Mouse (Mus musculus): ENCODE data around the gene Coasy. TPM values are rescaled to one million over a fixed set of nuclear protein-coding genes. Genes with fewer than 3 reads are reported as not detected.
"Not testable (repeated sequence)": the region's sequence is repeated elsewhere in the genome, so short reads cannot be mapped to it uniquely, and the experiment has no call there.

The Coasy gene
- total RNA-seq, 2 experiments from 2014 or later = 1.7 to 3.8 TPM

GRCm38 (mm10) chr11:101124494-101124893, 42.1 kb downstream of the Coasy start:
- ATAC-seq (replicated peaks; ENCODE audit: low FRiP score, poor library complexity, severe bottlenecking) = not testable (repeated sequence)

GRCm38 (mm10) chr11:101125008-101125407, 42.6 kb downstream of the Coasy start:
- ATAC-seq (replicated peaks; ENCODE audit: low FRiP score, poor library complexity, severe bottlenecking) = not testable (repeated sequence)

DNA sequence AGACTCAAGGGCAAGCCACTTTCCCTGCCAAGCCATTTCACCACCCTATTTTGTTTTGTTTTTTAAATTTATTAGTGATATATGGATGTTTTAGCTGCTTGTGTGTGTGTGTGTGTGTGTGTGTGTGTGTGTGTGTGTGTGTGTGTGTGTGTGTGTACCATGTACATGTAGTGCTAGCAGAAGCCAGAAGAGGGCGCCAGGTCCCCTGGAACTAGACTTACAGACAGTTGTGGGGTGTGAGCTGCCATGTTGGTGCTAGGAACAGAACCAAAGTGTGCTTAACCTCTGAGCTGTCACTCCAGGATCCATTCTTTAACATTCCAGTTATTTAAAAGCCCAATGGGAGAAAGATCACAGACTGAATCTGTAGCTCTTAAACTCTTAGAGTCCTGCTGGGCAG, 44.7 kb downstream of the Coasy start:
- ATAC-seq (replicated peaks; ENCODE audit: low FRiP score, poor library complexity, severe bottlenecking) = no peak

DNA sequence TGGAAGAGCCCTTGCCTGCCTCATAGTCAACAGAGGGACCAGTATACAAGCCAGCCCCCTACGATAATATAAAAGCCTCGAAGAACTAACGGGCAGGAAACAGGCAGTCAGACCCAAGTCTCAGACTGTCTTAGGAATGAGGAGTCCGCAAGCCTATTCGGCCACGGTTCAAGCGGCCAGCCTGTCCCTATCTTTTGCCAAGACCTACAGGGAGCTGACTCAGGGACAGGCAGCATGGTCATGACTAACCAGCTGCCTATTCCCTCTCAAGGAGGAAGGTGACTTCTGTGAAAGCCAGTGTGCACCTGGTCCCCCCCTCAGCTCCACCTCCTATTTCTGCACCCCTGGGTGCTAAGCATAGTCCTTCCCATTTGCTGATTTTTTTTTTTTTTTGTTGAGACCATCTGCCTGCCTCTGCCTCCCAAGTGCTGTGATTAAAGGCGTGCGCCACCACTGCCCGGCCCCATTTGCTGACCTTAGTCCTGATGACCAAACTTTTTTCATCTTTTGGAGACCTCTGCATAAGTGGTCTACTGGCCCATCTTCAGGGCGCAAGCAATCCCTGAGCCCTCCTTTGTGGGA, 46.7 kb downstream of the Coasy start:
- ATAC-seq (replicated peaks; ENCODE audit: low FRiP score, poor library complexity, severe bottlenecking) = no peak

GRCm38 (mm10) chr11:101130056-101130756, 47.8 kb downstream of the Coasy start:
- no peak for ATAC-seq (replicated peaks; ENCODE audit: low FRiP score, poor library complexity, severe bottlenecking)

GRCm38 (mm10) chr11:101131187-101131586, 48.8 kb downstream of the Coasy start:
- ATAC-seq (replicated peaks; ENCODE audit: low FRiP score, poor library complexity, severe bottlenecking) = no peak

DNA sequence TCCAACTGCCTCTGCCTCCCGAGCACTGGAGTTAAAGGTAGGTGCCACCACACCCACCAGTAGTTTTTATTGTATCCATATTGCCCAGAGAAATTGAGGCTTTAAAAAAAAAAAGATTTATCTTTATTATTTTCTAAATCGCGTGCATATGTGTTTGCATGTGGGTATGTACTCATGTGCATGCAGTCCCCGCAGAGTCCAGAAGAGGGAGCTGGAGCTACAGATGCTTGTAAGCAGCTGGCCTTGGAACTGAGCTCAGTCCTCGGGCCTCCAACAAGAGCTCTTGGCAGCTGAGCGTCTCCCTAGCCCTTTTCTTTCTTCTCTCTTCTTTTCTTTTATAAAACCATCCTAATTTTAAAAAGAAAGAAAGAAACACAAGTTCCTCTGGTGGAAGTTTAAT, 49.3 kb downstream of the Coasy start:
- 0 out of 2 replicates have a peak, but pooled peaks have one; percentile 53 for ATAC-seq (replicated peaks; ENCODE audit: low FRiP score, poor library complexity, severe bottlenecking)

GRCm38 (mm10) chr11:101133037-101133436, 50.7 kb downstream of the Coasy start:
- ATAC-seq (replicated peaks; ENCODE audit: low FRiP score, poor library complexity, severe bottlenecking) = no peak

DNA sequence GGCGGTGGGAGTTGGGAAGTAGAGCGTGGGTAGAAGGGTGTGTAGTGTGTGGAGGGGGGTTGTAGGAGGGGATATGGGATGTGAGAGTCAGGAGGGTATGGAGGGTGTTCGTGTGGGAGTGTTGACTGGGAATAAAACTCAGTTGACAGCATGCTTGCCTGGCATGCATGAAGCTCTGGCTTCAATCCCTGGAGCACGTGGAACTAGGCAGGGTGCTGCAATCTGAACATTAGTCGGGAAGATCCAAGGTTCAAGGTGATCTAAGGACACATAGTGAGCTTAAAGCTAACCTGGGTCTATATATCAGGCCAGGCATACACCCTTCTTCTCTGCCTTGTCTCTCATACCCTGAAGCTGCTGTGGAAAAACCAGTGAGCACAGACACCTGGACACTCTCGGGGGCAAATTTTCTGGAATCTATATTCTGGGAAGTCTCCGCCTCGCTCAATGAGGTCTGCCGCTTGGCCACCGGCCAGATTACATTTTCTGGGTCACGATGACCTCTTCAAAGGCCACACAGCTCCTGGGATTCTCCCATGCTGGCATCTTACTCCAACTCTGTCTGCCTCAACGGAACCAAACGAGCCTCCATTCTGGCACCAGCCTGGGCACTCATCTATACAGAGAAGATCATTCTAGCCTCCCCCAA, 52.0 kb downstream of the Coasy start:
- ATAC-seq (replicated peaks; ENCODE audit: low FRiP score, poor library complexity, severe bottlenecking) = no peak

Other genes starting within 250 kb of the Coasy start
- gene Stat5b, start 231.8 kb upstream of the Coasy start, total RNA-seq (2015; ENCODE audit: low replicate concordance) = 5.9 and 10.1 TPM in 2 replicates
- gene Stat5b, start 231.8 kb upstream of the Coasy start, total RNA-seq (2017; ENCODE audit: low replicate concordance) = 7.0 and 10.3 TPM in 2 replicates
- gene Stat5a, start 223.2 kb upstream of the Coasy start, total RNA-seq (2015; ENCODE audit: low replicate concordance) = 3.2 and 7.5 TPM in 2 replicates
- 5.3 and 5.4 TPM in 2 replicates for gene Stat5a, start 223.2 kb upstream of the Coasy start, total RNA-seq (2017; ENCODE audit: low replicate concordance)
- 31.0 and 31.4 TPM in 2 replicates for gene Stat3, start 143.0 kb upstream of the Coasy start, total RNA-seq (2015; ENCODE audit: low replicate concordance)
- 26.2 and 26.6 TPM in 2 replicates for gene Stat3, start 143.0 kb upstream of the Coasy start, total RNA-seq (2017; ENCODE audit: low replicate concordance)
- gene Cavin1, start 111.7 kb upstream of the Coasy start, total RNA-seq (2015; ENCODE audit: low replicate concordance) = not detected in 2 replicates
- not detected in 2 replicates for gene Cavin1, start 111.7 kb upstream of the Coasy start, total RNA-seq (2017; ENCODE audit: low replicate concordance)
- 316 and 341 TPM in 2 replicates for gene Atp6v0a1, start 73.1 kb upstream of the Coasy start, total RNA-seq (2015; ENCODE audit: low replicate concordance)
- gene Atp6v0a1, start 73.1 kb upstream of the Coasy start, total RNA-seq (2017; ENCODE audit: low replicate concordance) = 355 and 494 TPM in 2 replicates
- 2.2 and 3.8 TPM in 2 replicates for gene Naglu, start 12.6 kb upstream of the Coasy start, total RNA-seq (2015; ENCODE audit: low replicate concordance)
- 4.5 and 9.9 TPM in 2 replicates for gene Naglu, start 12.6 kb upstream of the Coasy start, total RNA-seq (2017; ENCODE audit: low replicate concordance)
- 2.2 TPM in 1 of 2 replicates, not detected in the other for gene Hsd17b1, start 4.2 kb upstream of the Coasy start, total RNA-seq (2015; ENCODE audit: low replicate concordance)
- 0.26 TPM in 1 of 2 replicates, not detected in the other for gene Hsd17b1, start 4.2 kb upstream of the Coasy start, total RNA-seq (2017; ENCODE audit: low replicate concordance)
- 36.0 and 43.6 TPM in 2 replicates for gene Mlx, start 4.7 kb downstream of the Coasy start, total RNA-seq (2015; ENCODE audit: low replicate concordance)
- gene Mlx, start 4.7 kb downstream of the Coasy start, total RNA-seq (2017; ENCODE audit: low replicate concordance) = 16.8 and 26.4 TPM in 2 replicates
- gene Psmc3ip, start 12.9 kb downstream of the Coasy start, total RNA-seq (2015; ENCODE audit: low replicate concordance) = 5.9 and 7.9 TPM in 2 replicates
- 13.2 and 29.0 TPM in 2 replicates for gene Psmc3ip, start 12.9 kb downstream of the Coasy start, total RNA-seq (2017; ENCODE audit: low replicate concordance)
- gene Retreg3, start 37.3 kb downstream of the Coasy start, total RNA-seq (2015; ENCODE audit: low replicate concordance) = 24.5 and 25.6 TPM in 2 replicates
- gene Retreg3, start 37.3 kb downstream of the Coasy start, total RNA-seq (2017; ENCODE audit: low replicate concordance) = 38.7 and 57.9 TPM in 2 replicates
- 29.3 and 38.2 TPM in 2 replicates for gene Tubg1, start 37.4 kb downstream of the Coasy start, total RNA-seq (2015; ENCODE audit: low replicate concordance)
- gene Tubg1, start 37.4 kb downstream of the Coasy start, total RNA-seq (2017; ENCODE audit: low replicate concordance) = 30.8 and 40.7 TPM in 2 replicates
- gene Tubg2, start 73.3 kb downstream of the Coasy start, total RNA-seq (2015; ENCODE audit: low replicate concordance) = not detected in 2 replicates
- not detected in 2 replicates for gene Tubg2, start 73.3 kb downstream of the Coasy start, total RNA-seq (2017; ENCODE audit: low replicate concordance)
- not detected in 2 replicates for gene Cntnap1, start 88.0 kb downstream of the Coasy start, total RNA-seq (2015; ENCODE audit: low replicate concordance)
- gene Cntnap1, start 88.0 kb downstream of the Coasy start, total RNA-seq (2017; ENCODE audit: low replicate concordance) = not detected in 2 replicates
- gene Plekhh3, start 88.8 kb downstream of the Coasy start, total RNA-seq (2015; ENCODE audit: low replicate concordance) = not detected in 2 replicates
- gene Plekhh3, start 88.8 kb downstream of the Coasy start, total RNA-seq (2017; ENCODE audit: low replicate concordance) = not detected in 2 replicates
- not detected in 2 replicates for gene Ccr10, start 92.9 kb downstream of the Coasy start, total RNA-seq (2015; ENCODE audit: low replicate concordance)
- not detected in 2 replicates for gene Ccr10, start 92.9 kb downstream of the Coasy start, total RNA-seq (2017; ENCODE audit: low replicate concordance)
- gene Ezh1, start 143.9 kb downstream of the Coasy start, total RNA-seq (2015; ENCODE audit: low replicate concordance) = 32.3 and 58.4 TPM in 2 replicates
- 43.8 and 53.9 TPM in 2 replicates for gene Ezh1, start 143.9 kb downstream of the Coasy start, total RNA-seq (2017; ENCODE audit: low replicate concordance)
- not detected in 2 replicates for gene Ramp2, start 163.5 kb downstream of the Coasy start, total RNA-seq (2015; ENCODE audit: low replicate concordance)
- not detected in 2 replicates for gene Ramp2, start 163.5 kb downstream of the Coasy start, total RNA-seq (2017; ENCODE audit: low replicate concordance)
- 133 and 142 TPM in 2 replicates for gene Vps25, start 171.1 kb downstream of the Coasy start, total RNA-seq (2015; ENCODE audit: low replicate concordance)
- gene Vps25, start 171.1 kb downstream of the Coasy start, total RNA-seq (2017; ENCODE audit: low replicate concordance) = 27.3 and 31.7 TPM in 2 replicates
- 0.72 and 5.9 TPM in 2 replicates for gene Wnk4, start 178.0 kb downstream of the Coasy start, total RNA-seq (2015; ENCODE audit: low replicate concordance)
- gene Wnk4, start 178.0 kb downstream of the Coasy start, total RNA-seq (2017; ENCODE audit: low replicate concordance) = 2.8 and 3.1 TPM in 2 replicates
- 5.8 and 10.1 TPM in 2 replicates for gene Cntd1, start 196.4 kb downstream of the Coasy start, total RNA-seq (2015; ENCODE audit: low replicate concordance)
- gene Cntd1, start 196.4 kb downstream of the Coasy start, total RNA-seq (2017; ENCODE audit: low replicate concordance) = 11.1 and 11.6 TPM in 2 replicates
- gene Coa3, start 196.5 kb downstream of the Coasy start, total RNA-seq (2015; ENCODE audit: low replicate concordance) = 19.8 and 33.1 TPM in 2 replicates
- 5.3 and 16.2 TPM in 2 replicates for gene Coa3, start 196.5 kb downstream of the Coasy start, total RNA-seq (2017; ENCODE audit: low replicate concordance)
- 71.4 and 72.5 TPM in 2 replicates for gene Becn1, start 219.7 kb downstream of the Coasy start, total RNA-seq (2015; ENCODE audit: low replicate concordance)
- gene Becn1, start 219.7 kb downstream of the Coasy start, total RNA-seq (2017; ENCODE audit: low replicate concordance) = 273 TPM in 2 replicates
- 425 and 456 TPM in 2 replicates for gene Psme3, start 233.6 kb downstream of the Coasy start, total RNA-seq (2015; ENCODE audit: low replicate concordance)
- 261 and 313 TPM in 2 replicates for gene Psme3, start 233.6 kb downstream of the Coasy start, total RNA-seq (2017; ENCODE audit: low replicate concordance)
- 25.2 and 38.6 TPM in 2 replicates for gene Aoc2, start 242.5 kb downstream of the Coasy start, total RNA-seq (2015; ENCODE audit: low replicate concordance)
- 12.8 and 18.9 TPM in 2 replicates for gene Aoc2, start 242.5 kb downstream of the Coasy start, total RNA-seq (2017; ENCODE audit: low replicate concordance)
- gene Aoc3, start 248.0 kb downstream of the Coasy start, total RNA-seq (2015; ENCODE audit: low replicate concordance) = 2.5 TPM in 1 of 2 replicates, not detected in the other
- gene Aoc3, start 248.0 kb downstream of the Coasy start, total RNA-seq (2017; ENCODE audit: low replicate concordance) = 0.51 TPM in 1 of 2 replicates, not detected in the other